Mouse (Mus musculus): ENCODE data around the gene Adss.

Gene Adss

GRCm38 (mm10) chr1:177729043-177730024 lies 67.0 kb downstream of the Adss start, which contains the start of gene 1700016C15Rik:
1700016C15Rik (plus strand) TSS chr1:177729814.
- in situ Hi-C loops (cut with MboI, MseI): no loop called here

- in situ Hi-C loops (cut with MboI, MseI): no loop called here
These were observed 68.3 kb downstream of the Adss start for GRCm38 (mm10) chr1:177727883-177728525.

GRCm38 (mm10) chr1:177726870-177727269 lies 69.4 kb downstream of the Adss start:
- in situ Hi-C loops (cut with MboI, MseI): no loop called here

DNA sequence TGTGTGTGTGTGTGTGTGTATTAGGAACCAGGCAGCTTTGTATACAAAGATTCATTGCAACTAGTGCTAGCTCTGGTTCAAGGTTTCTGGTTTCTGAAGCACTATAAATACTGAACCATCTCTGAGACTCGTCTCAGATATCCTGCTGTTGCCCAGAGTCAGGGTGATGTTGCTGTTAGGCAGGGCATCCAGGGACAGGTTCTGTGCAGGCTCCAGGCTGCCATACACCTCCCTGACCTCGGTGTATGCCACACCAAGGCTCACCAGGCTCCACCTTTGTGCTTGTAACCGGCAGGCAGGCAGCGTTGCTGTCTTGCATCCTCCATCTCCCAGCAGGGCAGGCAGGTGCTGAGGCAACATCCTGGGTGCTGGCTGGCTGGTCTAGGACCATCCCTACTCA lies 72.5 kb downstream of the Adss start:
- in situ Hi-C loops (cut with MboI, MseI): no loop called here

DNA sequence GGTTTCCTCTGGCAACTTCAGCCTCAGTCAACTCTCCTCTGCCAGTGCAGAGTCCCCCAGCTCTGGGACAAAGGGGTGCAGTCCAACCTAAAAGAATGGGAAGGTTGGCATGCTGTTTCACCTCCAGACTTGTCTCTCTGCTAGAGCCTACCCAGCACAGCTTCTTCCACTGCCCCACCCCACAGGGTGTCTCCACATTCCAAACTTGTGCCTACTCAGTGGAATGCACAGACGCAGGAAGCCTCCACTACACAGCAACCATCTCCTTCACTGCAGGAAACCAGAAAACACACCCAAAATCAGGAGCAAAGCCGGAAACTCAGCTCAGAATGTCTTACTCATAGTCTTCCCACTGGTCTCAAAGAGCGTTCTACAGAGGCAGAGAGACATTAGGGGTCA lies 77.3 kb downstream of the Adss start:
- in situ Hi-C loops (cut with MboI, MseI): no loop called here

- in situ Hi-C loops (cut with MboI, MseI): no loop called here
These were observed 77.8 kb downstream of the Adss start for GRCm38 (mm10) chr1:177718340-177719028.

DNA sequence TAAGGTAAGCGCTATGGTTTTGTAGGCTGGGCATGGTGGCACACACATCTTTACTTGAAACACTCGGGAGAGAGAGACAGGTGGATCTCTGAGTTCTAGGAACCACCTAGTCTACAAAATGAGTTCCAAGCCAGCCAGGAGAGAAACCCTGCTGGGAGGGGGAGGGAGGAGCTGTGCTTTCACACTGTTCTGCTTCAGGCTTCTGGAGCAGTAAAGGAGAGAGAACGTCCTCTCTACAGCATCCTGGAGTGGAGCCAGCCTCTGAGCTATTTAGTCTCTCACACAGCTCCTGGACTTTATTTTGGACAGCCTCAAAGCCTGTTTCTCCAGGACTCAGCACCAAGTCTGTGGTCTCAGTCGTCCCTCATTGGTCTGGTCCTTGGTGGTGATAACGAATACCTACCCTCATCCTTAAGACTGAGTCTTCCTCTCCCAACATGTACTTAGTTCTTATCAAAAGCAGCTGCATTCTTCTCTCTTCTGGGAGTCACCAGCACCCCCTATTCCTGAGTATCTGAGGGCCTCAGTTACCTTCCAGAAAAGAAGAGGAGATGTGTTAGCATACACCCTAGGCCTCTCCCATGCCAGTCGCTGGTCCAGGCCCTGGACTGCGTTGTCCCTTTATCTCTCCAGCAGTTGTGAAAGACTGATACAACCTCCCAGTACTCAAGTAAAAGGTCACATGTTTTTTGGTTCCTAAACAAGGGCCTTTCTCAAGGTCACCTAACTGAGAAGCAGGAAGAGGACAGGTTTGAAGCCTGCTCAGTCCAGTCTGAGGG lies 79.1 kb downstream of the Adss start:
- in situ Hi-C loops (cut with MboI, MseI): no loop called here

DNA sequence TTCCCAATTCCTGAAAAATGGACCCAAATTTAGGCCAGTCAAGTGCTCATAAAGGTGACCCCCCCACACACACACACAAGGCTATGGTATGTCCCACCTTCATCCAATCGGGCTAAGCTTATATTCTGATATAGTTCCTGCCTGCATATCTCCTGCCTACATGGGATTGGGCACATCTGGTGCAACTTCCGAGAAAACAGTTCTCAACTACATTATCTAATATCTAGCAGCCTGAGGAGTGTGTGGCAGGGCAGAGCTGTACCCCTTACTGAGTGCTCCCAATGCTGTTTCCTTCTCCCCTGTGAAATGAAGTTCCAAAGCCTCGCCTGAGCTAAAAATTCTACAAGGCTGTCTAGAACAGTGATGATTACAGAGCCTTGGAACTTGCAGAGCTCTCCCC lies 79.9 kb downstream of the Adss start:
- in situ Hi-C loops (cut with MboI, MseI): no loop called here

DNA sequence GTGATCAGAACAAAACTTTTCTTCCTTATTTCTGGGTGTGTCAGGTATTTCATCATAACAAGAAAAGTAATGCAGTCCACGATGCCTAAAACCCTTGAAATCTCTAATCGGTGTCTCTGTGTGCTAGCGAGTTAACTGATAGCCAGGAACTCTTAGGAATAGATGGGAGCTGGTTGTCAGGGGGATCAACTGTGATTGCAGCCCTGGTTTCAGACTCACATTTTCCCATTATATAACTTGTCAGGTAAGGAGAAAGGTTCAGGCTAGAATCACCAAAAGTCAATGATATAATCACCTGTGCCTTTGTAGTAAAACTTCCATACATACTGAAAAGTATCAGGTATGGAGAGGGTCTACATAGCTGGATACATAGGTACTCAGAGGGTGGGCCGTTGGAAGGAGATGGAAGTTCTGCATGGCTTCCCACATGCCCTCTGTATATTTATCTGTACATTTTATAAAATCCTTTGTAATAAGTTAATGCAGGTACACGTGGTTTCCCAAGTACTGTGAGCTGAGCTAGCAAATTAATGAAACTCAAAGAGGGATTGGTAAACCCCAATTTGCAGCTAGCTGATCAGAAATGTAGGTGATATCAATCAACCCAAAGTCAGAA lies 81.8 kb downstream of the Adss start:
- in situ Hi-C loops (cut with MboI, MseI): no loop called here

GRCm38 (mm10) chr1:177713635-177714396 lies 82.5 kb downstream of the Adss start:
- in situ Hi-C loops (cut with MboI, MseI): no loop called here
